Mouse (Mus musculus) stomach, embryonic 14.5 days (tissue): ENCODE results near the gene Ptprg. TPM values are rescaled to one million over a fixed set of nuclear protein-coding genes. Genes with fewer than 3 reads are reported as not detected.

ENCODE experiments used
- ATAC-seq: fragments of 200-750 bp; cut with Nextera tagmentation; 2 replicates; pipeline ENCODE4 v1.8.0; 2017; ENCODE audit warnings: low read depth, moderate TSS enrichment; ENCODE audit not compliant: insufficient number of reproducible peaks, insufficient read depth, low FRiP score
- H3K27ac ChIP-seq: fragments of 300-500 bp; sonication (generic); 2 replicates; pipeline ENCODE4 v1.5.1; 2014; ENCODE audit warnings: mild to moderate bottlenecking, low read length, moderate library complexity, mixed read lengths
- H3K27me3 ChIP-seq: fragments of 300-500 bp; sonication (generic); 2 replicates; pipeline ENCODE4 v1.6.1; 2014; ENCODE audit warnings: low read length, control low read depth, mixed read lengths; ENCODE audit not compliant: control insufficient read depth, insufficient read depth
- H3K36me3 ChIP-seq: fragments of 300-500 bp; sonication (generic); 2 replicates; pipeline ENCODE4 v1.6.1; 2014; ENCODE audit warnings: mild to moderate bottlenecking, control low read depth, low read length, moderate library complexity, mixed read lengths; ENCODE audit not compliant: control insufficient read depth, insufficient read depth
- H3K4me1 ChIP-seq: fragments of 300-500 bp; sonication (generic); 2 replicates; pipeline ENCODE4 v1.6.1; 2014; ENCODE audit warnings: low read length, control low read depth, mixed read lengths; ENCODE audit not compliant: control insufficient read depth, insufficient read depth
- H3K4me2 ChIP-seq: fragments of 300-500 bp; sonication (generic); replicated peaks from 2 replicates; pipeline ENCODE4 v1.6.1; 2014; ENCODE audit warnings: low read depth, low read length, control low read depth
- H3K4me3 ChIP-seq: fragments of 300-500 bp; sonication (generic); 2 replicates; pipeline ENCODE4 v1.5.1; 2014; ENCODE audit warnings: low read depth, low read length, control low read depth
- H3K9ac ChIP-seq: fragments of 300-500 bp; sonication (generic); replicated peaks from 2 replicates; pipeline ENCODE4 v1.6.1; 2014; ENCODE audit warnings: low read depth, mild to moderate bottlenecking, control low read depth, low read length, moderate library complexity, mixed read lengths
- H3K9me3 ChIP-seq: fragments of 300-500 bp; sonication (generic); 2 replicates; pipeline ENCODE4 v1.6.1; 2016; ENCODE audit warnings: low read depth, low read length, control low read depth; ENCODE audit not compliant: control insufficient read depth
- whole genome bisulfite sequencing: fragments of 180-500 bp; shearing (Covaris S2); extraction: QIAGEN DNeasy Blood & Tissue Kit; methylation state at CpG from one replicate; pipeline ENCODE4 v1.1.7; 2014; 5-methylcytosine and 5-hydroxymethylcytosine counted together
- polyA plus RNA-seq: library from polyadenylated mRNA; unstranded; fragments of >200 nt; fragmentation: Nextera tagmentation; extraction: Ambion mirVana; gene quantifications from 2 replicates; pipeline ENCODE4 v1.2.1, GENCODE M21; 2014

Gene Ptprg
- polyA plus RNA-seq, 1 experiment from 2014 or later: 31.3 TPM

DNA sequence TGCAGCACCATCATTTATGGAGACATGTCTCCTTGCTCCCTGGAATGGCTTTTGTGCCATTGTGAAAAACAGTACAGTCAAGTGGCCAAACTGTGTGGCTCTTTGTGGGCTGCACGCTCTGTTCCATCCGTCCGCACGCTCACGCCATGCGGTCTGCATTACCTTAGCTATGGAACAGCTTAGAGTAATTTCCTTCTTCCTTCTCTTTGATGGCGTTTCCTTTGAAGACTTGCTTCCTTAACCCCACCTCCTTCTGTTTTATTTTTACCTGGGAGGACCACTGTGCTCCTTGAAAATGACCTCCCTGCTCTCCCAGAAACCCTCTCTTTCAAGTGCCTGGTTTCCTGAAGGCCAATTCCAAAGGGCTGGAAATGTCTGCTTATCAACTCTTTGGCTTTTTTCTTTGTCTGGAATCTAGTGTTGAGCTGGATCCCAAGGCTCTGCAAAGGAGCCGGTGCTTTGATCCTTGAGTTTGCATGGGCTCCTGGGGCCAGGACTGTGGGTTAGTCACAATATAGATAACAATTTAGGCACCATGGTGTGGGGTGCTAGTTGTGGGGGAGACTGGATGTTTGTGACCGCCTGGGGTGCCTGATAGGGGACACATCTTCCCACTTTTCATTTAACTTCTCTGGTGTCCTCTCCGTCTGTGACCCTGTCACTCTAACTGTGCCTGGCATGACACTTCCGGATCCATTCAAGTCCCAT lies 149.6 kb downstream of the Ptprg start:
- no peak overlapping the region for H3K4me2 ChIP-seq
- peaks cover 7% of the 10 kb centered on the region; the same call in 1 of the 2 replicates for H3K4me1 ChIP-seq
- H3K9me3 ChIP-seq: no peaks in the 10 kb centered on the region
- H3K27ac ChIP-seq: no peak overlapping the region
- ATAC-seq: no peak
- WGBS: 85% methylated on average over 11 of the region's 11 CpGs
- H3K36me3 ChIP-seq: no peaks in the 10 kb centered on the region
- no peak overlapping the region for H3K9ac ChIP-seq
- H3K27me3 ChIP-seq: no peaks in the 10 kb centered on the region
- no peak overlapping the region for H3K4me3 ChIP-seq

DNA sequence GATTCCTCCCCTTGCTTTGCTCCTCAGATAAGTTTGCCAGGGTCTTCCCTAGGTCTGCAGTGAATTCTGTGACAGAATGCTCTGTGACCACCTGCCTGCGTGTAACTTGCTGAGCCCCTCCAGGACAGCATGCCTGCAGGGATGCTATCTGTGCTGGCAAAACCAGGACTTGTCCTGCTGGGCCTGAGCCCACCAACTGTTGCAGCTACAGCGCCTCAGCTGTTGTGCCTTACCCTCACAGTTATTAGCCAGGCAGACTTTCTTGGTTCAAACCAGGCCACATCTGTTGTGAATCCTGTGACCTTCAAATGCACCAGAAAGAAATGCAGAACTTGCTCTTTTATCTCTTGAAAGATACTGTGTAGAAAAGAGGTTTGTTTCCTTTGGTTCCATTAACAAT lies 151.5 kb downstream of the Ptprg start:
- Histone ChIP-seq H3K27ac (no peak overlapping the region), H3K9me3 (no peaks in the 10 kb centered on the region), H3K4me1 (0 out of 2 replicates have a peak, but pooled peaks cover 4% of the 10 kb centered on the region), H3K27me3 (no peaks in the 10 kb centered on the region), H3K4me3 (no peak overlapping the region), H3K4me2 (no peak overlapping the region), H3K36me3 (no peaks in the 10 kb centered on the region), H3K9ac (no peak overlapping the region)
- ATAC-seq: no peak
- WGBS: 33% methylated on average over 2 of the region's 2 CpGs

DNA sequence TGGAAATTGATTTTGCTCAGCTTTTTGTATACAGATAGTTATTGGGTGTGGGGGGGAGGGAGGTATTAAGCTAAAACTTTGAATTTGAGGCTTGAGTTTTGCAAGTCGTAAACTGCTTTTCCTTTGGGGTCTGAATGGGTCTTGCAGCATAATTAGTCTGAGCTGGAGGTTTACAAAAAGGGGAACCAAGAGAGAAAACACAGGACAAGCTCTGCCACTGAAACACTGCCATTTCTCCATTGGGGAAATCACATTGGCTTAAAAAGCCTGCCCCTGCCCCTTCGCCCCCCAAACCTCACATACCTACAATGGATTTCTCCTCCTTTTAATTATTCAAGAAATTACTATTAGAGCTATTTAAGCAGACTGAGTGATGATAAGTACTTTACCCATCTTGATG lies 156.0 kb downstream of the Ptprg start:
- 93% methylated on average over 2 of the region's 2 CpGs for WGBS
- no peak for ATAC-seq
- Histone ChIP-seq H3K27ac (no peak overlapping the region), H3K27me3 (no peaks in the 10 kb centered on the region), H3K36me3 (no peaks in the 10 kb centered on the region), H3K4me1 (no peaks in the 10 kb centered on the region), H3K9ac (no peak overlapping the region), H3K4me2 (no peak overlapping the region), H3K9me3 (peaks cover 4% of the 10 kb centered on the region; the same call in 1 of the 2 replicates), H3K4me3 (no peak overlapping the region)

DNA sequence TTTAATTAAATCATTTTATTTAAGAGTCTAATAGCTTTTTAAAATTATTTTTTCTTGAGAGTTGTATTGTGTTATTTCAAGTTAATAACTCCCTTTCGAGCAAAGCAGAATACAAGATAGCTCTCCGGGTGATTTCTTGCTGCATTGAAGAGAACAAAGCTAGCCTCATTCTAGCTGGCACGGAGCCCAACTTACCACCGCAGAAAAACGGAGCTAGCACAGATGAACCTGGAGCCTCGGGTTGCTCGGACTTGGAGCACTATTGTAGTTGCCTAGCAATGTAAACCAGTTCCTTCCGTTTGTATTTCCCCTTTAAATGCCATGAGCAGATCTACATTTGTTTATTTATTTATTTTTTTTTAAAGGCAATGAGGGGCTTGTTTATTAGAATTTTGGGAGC lies 156.5 kb downstream of the Ptprg start:
- WGBS: 65% methylated on average over 8 of the region's 8 CpGs
- H3K9me3 ChIP-seq: peaks cover 4% of the 10 kb centered on the region; the same call in 1 of the 2 replicates
- ATAC-seq: no peak

DNA sequence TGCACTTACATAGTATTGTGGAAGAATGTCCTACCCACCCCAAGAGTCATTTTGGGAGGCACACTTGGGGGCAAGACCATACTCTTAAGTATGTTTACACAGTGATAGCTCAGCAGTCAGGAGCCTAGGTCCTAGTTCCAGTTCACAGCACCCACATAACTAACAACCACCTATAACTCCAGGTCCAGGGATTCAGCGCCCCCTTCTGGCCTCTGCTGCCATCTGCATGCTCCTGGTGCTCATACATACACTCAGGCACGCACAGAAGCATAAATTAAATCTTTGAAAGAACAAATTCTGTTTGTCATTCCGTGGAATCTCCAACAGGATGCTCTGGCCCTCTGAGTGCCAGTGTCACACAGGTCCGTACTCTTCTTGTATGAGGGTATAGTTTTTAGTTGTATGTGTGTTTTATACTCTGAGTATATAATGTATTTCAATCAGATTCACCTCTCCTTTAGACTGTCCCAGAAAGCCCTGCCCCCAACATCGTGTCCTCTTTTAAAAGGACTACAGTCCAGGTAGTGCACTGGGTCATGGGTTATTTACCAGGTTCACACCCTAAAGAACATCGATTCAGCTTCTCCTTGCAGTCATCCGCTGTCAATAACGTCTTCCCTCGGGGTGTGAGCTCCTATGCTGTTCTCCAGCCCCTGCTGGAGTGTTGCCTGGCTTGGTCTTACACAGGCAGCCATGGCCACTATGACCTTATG lies 157.2 kb downstream of the Ptprg start:
- H3K4me2 ChIP-seq: no peak overlapping the region
- no peaks in the 10 kb centered on the region for H3K4me1 ChIP-seq
- no peak for ATAC-seq
- H3K4me3 ChIP-seq: no peak overlapping the region
- H3K27ac ChIP-seq: no peak overlapping the region
- no peaks in the 10 kb centered on the region for H3K27me3 ChIP-seq
- no peaks in the 10 kb centered on the region for H3K36me3 ChIP-seq
- 88% methylated on average over 9 of the region's 9 CpGs for WGBS
- H3K9me3 ChIP-seq: peaks cover 4% of the 10 kb centered on the region; the same call in 1 of the 2 replicates
- H3K9ac ChIP-seq: no peak overlapping the region

More for the DNA sequence above, 156.5 kb downstream of the Ptprg start:
- H3K27me3 ChIP-seq: no peaks in the 10 kb centered on the region
- no peaks in the 10 kb centered on the region for H3K36me3 ChIP-seq
- H3K4me3 ChIP-seq: no peak overlapping the region
- no peak overlapping the region for H3K9ac ChIP-seq
- no peak overlapping the region for H3K4me2 ChIP-seq
- no peak overlapping the region for H3K27ac ChIP-seq
- no peaks in the 10 kb centered on the region for H3K4me1 ChIP-seq

DNA sequence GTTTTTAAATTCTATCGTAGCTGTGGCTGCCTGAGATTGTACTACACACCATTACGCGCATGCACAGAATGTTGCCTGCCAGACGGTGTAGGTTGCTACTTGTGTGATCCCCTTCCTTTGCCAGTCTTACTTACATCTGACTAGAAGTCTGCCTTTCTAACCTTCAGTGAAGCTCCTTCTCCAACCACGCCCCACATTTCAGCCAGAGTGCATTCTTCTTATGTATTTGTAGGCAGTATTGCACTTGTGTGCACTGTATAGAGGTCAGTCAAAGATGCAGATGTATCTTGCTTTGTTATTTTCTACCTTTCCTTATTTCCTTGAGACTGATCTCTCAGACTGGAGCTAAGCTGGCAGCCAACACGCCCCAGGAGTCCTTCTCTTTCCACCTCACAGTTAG lies 158.8 kb downstream of the Ptprg start:
- Histone ChIP-seq H3K27ac (no peak overlapping the region), H3K9ac (no peak overlapping the region), H3K4me1 (no peaks in the 10 kb centered on the region), H3K4me3 (no peak overlapping the region), H3K36me3 (no peaks in the 10 kb centered on the region), H3K4me2 (no peak overlapping the region), H3K9me3 (peaks cover 4% of the 10 kb centered on the region; the same call in 1 of the 2 replicates), H3K27me3 (no peaks in the 10 kb centered on the region)
- 94% methylated on average over 6 of the region's 6 CpGs for WGBS
- no peak for ATAC-seq

DNA sequence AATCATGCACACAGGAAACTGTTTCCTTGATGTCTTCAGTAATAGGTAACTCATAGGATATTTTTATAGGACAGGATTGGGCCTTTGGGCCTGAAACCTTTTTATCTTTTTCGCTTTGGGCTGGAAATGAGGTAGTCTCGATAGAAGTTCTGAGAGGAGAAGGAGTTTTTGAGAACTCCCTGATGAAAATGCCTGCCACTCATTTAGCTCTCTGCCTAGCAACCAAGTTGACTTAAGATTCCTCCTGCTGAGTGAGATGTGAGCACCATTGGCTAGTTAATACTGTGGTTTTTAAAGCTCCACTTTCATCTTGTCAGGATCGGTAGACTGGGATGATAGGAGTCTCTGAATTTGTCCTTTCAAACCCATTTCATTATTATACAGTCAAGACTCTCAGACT lies 162.9 kb downstream of the Ptprg start:
- ATAC-seq: no peak
- H3K9ac ChIP-seq: no peak overlapping the region
- H3K4me1 ChIP-seq: no peaks in the 10 kb centered on the region
- no peak overlapping the region for H3K4me3 ChIP-seq
- no peak overlapping the region for H3K27ac ChIP-seq
- no peaks in the 10 kb centered on the region for H3K27me3 ChIP-seq
- no peaks in the 10 kb centered on the region for H3K36me3 ChIP-seq
- 76% methylated on average over 3 of the region's 3 CpGs for WGBS
- H3K4me2 ChIP-seq: no peak overlapping the region
- no peaks in the 10 kb centered on the region for H3K9me3 ChIP-seq

DNA sequence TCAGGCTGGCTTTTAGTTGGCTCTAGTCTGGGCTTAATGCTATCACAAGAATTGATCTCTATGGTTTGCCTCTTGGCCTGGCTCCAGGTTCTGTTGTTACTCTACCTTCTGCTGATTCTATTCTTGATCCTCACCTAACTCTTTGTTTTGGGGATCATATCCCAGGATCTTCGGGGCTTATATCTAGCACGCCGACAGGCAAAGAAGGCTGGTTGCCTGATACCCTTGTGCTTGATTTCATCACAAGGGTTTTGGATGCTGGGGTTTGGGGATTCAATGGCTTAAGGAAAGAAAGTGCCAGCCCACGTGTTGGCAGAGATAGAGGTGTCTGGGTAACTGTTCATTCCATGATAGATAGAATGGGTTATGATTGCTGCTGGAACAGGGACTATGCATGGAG lies 164.9 kb downstream of the Ptprg start:
- H3K9me3 ChIP-seq: no peaks in the 10 kb centered on the region
- H3K9ac ChIP-seq: no peak overlapping the region
- ATAC-seq: no peak
- no peaks in the 10 kb centered on the region for H3K36me3 ChIP-seq
- H3K4me1 ChIP-seq: no peaks in the 10 kb centered on the region
- H3K4me2 ChIP-seq: no peak overlapping the region
- H3K27me3 ChIP-seq: no peaks in the 10 kb centered on the region
- 88% methylated on average over 4 of the region's 4 CpGs for WGBS
- H3K4me3 ChIP-seq: no peak overlapping the region
- no peak overlapping the region for H3K27ac ChIP-seq
